ENCODE assay signal across 13 mouse cellular contexts in the genomic region with DNA sequence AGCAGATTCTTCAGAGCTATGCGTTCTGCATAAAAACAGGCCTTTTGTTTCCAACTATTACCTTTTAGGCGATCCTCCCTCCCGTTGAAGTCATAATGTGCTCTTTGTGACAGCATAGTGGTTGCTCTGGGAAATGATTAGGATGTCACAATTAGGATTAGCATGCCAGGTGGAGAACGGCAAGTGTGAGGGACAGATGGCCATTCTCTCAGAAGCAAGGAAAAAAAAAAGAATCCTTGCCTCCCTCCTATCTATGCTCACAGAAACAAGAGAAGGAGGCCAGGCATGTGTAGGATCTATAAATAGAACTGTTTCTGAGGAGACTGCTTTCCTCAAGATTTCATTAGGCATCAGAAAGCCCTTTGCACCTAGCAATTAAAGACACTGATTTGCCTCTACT.
A peak's percentile ranks its signal among the peaks of the same experiment; 100 is the strongest.
DNase-seq lines count a peak whose midpoint lies in the region; ATAC-seq and TF ChIP-seq lines count a peak whose summit lies in the region.
"Had no signal": no experiment of that assay in that cellular context is flagged by ENCODE, and none has a peak within 500 bp of the region (broad histone marks: within the 10 kb centered on the region; RNA-seq: fewer than 3 reads in every experiment).

No protein-coding gene starts in this region.

- H3K79me2 ChIP-seq in myocyte (ENCODE audit: control insufficient read depth, insufficient read depth) = no peaks in the 10 kb centered on the region

- H3K9me3 ChIP-seq in forebrain, embryonic 16.5 days (ENCODE audit: control insufficient read depth, low read length) = no peaks in the 10 kb centered on the region
- H3K9me3 ChIP-seq: liver, embryonic 13.5 days had no signal

- no peak overlapping the region for H3ac ChIP-seq in myocyte (ENCODE audit: control insufficient read depth, insufficient read length)

- H3K4me2 ChIP-seq in forebrain, embryonic 16.5 days (ENCODE audit: low read length) = no peak overlapping the region
- H3K4me2 ChIP-seq in myocyte (ENCODE audit: low read depth) = no peak overlapping the region
- H3K4me2 ChIP-seq: liver, embryonic 13.5 days had no signal

- peak overlapping the region; percentile 73 for H3K27ac ChIP-seq in forebrain, embryonic 16.5 days (ENCODE audit: low read length)
- H3K27ac ChIP-seq: liver, embryonic 13.5 days had no signal

- DNase-seq in retina, postnatal 1 day = peak; percentile 23
- no peak for DNase-seq in retina, embryonic 14.5 days (ENCODE audit: low spot score)
- peak; percentile 71 for DNase-seq in cerebellum, adult 9-11 months
- DNase-seq in Muller cell, postnatal 12 days (ENCODE audit: inconsistent ontology term) = no peak
- DNase-seq in right cerebral cortex, postnatal 4 days = no peak
- DNase-seq in adrenal gland, adult 8-10 months = no peak
- DNase-seq: adrenal gland, postnatal 14 days; heart, postnatal 36 days; liver, embryonic 13.5 days; thymus, adult 18-20 months had no signal

- H3K4me3 ChIP-seq in forebrain, embryonic 16.5 days (replicated peaks; ENCODE audit: low read length) = no peak overlapping the region
- H3K4me3 ChIP-seq in myocyte = no peak overlapping the region
- H3K4me3 ChIP-seq: liver, embryonic 13.5 days had no signal

- ATAC-seq in forebrain, embryonic 16.5 days = peak; percentile 62
- ATAC-seq: Patski had no signal

- H3K4me1 ChIP-seq in forebrain, embryonic 16.5 days (replicated peaks; ENCODE audit: control insufficient read depth, insufficient read depth, low read length) = peaks cover 18% of the 10 kb centered on the region
- H3K4me1 ChIP-seq: liver, embryonic 13.5 days had no signal

- WGBS in forebrain, embryonic 16.5 days = 16% methylated on average over 4 of the region's 4 CpGs

- no peaks in the 10 kb centered on the region for H3K36me3 ChIP-seq in forebrain, embryonic 16.5 days (ENCODE audit: control insufficient read depth, insufficient read depth)
- H3K36me3 ChIP-seq in myocyte (ENCODE audit: control insufficient read depth, insufficient read depth) = no peaks in the 10 kb centered on the region
- H3K36me3 ChIP-seq: liver, embryonic 13.5 days had no signal

- no peak for TF ChIP-seq POLR2A in myocyte (IDR thresholded peaks at IDR 0.05; ENCODE audit: insufficient read length, low read depth)

- no peak overlapping the region for H3K9ac ChIP-seq in forebrain, embryonic 16.5 days (replicated peaks; ENCODE audit: low read depth, low read length)
- H3K9ac ChIP-seq: liver, embryonic 13.5 days had no signal

- H3K27me3 ChIP-seq in forebrain, embryonic 16.5 days (replicated peaks; ENCODE audit: control insufficient read depth, insufficient read depth, low read length) = no peaks in the 10 kb centered on the region
- H3K27me3 ChIP-seq in myocyte (ENCODE audit: control insufficient read depth, insufficient read depth, insufficient read length) = no peaks in the 10 kb centered on the region
- H3K27me3 ChIP-seq: liver, embryonic 13.5 days had no signal

TF ChIP-seq in myocyte, 11 proteins besides CTCF, POLR2A, EP300 and RAD21:
- TF ChIP-seq MYOD1 (IDR thresholded peaks at IDR 0.05; ENCODE audit: control insufficient read depth in 1 of 3, insufficient read length in 2 of 3, low read depth in 2 of 3) (peak in 2 of 3 experiments; percentile 25 to 56), E2F4 (IDR thresholded peaks at IDR 0.05; ENCODE audit: insufficient read depth) (no peak), MAX (IDR thresholded peaks at IDR 0.05; ENCODE audit: low read depth) (no peak)
TF ChIP-seq in myocyte: peak in this region for 1.

Comparison
In these comparisons a context has a peak if more than half of its experiments do, and no peak if none do; other contexts are left out.
1. DNase-seq: peak in retina, postnatal 1 day (single experiment) and cerebellum, adult 9-11 months (single experiment); none in retina, embryonic 14.5 days (single experiment), Muller cell, postnatal 12 days (single experiment), right cerebral cortex, postnatal 4 days (single experiment) and adrenal gland, adult 8-10 months (single experiment).